Mouse (Mus musculus): Measurements from ENCODE around the gene Gm14443.
"Not testable (repeated sequence)": the region's sequence is repeated elsewhere in the genome, so short reads cannot be mapped to it uniquely, and the experiment has no call there.

The Gm14443 gene

DNA sequence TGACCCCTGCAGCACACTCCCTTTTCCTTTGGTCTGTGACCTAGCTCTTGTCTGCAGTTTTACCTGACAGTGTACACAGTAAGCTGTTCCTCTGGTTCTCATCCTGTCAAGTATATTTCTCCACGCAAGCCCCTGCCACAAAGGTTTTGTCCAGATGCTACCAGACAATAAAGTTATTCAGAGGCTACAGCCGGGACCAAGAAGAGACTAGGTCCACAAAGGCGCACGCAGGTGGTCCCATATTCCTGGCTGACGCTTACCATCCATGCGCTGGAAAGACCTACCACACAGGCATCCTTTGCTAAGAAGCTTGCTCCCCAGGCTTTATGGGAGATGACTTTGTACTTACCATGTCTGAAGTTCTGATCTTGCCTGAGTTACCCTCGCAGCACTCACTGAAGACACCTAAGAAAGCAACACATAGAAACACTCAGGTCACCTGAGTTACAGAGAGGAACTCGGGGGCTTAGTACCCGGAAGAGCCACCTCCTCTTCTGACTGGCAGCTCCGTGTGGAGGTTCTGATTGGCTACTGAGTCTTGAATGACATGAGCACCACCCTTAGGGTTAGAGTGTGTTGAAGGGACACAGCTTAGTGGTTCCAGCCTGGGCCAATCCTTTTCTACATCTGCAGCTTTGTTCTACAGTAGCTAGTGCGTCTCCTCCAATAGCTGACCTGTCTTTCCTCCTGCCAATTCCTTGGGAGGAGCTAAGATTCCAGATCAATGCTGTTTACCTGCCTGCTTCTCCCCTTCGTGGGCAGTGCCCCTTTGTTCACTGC, at the start of gene Gm14443:
Gene Gm14443, minus strand, starts transcription at position 471 of the 780 bp plus-strand sequence.
- DNase-seq (ENCODE audit: low read depth) = not testable (repeated sequence)

DNA sequence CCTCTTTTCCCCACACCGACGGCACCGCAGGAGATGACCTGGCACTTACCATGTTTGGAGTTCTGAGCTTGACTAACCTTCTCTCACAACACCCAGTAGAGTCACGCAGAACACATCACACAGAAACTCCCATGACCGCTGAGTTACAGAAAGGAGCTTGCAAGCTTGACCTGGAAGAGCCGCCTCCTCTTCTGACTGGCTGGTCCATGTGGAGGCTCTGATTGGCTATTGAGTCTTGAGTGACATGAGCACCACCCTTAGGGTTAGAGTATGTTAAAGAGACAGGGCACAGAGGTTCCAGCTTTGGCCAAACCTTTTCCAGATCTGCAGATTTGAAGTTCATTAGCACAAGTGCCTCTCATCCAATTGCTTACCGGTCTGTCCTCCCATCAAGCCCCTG, 31.1 kb upstream of the Gm14443 start, which contains the start of gene Gm14391:
Gene Gm14391, minus strand, starts transcription at position 186 of the 400 bp plus-strand sequence.
- not testable (repeated sequence) for DNase-seq (ENCODE audit: low read depth)

DNA sequence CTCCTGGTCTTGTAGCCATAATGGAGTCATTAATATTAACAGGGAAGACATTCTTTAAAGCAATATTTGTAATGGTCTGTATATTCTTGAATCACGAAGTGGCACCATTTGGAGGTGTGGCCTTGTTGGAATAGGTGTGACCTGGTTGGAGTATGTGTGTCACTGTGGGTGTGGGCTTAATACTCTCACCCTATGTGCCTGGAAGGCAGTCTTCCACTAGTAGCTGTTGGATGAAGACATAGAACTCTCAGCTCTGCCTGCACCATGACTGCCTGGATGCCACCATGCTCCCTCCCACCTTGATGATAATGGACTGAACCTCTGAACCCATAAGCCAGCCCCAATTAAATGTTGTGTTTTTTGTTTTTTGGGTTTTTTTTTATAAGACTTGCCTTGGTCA, 3.3 kb upstream of the Gm14443 start:
- DNase-seq (ENCODE audit: low read depth) = not testable (repeated sequence)

GRCm38 (mm10) chr2:175176312-175176711, 641 bp upstream of the Gm14443 start:
- DNase-seq (ENCODE audit: low read depth) = no peak

- not testable (repeated sequence) for DNase-seq (ENCODE audit: low read depth)
These were observed 1.6 kb downstream of the Gm14443 start for GRCm38 (mm10) chr2:175174058-175174457.

- not testable (repeated sequence) for DNase-seq (ENCODE audit: low read depth)
These were observed 2.6 kb downstream of the Gm14443 start for GRCm38 (mm10) chr2:175172906-175173595.

- no peak for DNase-seq (ENCODE audit: low read depth)
These were observed 3.5 kb downstream of the Gm14443 start for GRCm38 (mm10) chr2:175172123-175172522.

- not testable (repeated sequence) for DNase-seq (ENCODE audit: low read depth)
These were observed 8.8 kb downstream of the Gm14443 start for GRCm38 (mm10) chr2:175166870-175167269.

GRCm38 (mm10) chr2:175165110-175165509, 10.6 kb downstream of the Gm14443 start:
- not testable (repeated sequence) for DNase-seq (ENCODE audit: low read depth)

DNA sequence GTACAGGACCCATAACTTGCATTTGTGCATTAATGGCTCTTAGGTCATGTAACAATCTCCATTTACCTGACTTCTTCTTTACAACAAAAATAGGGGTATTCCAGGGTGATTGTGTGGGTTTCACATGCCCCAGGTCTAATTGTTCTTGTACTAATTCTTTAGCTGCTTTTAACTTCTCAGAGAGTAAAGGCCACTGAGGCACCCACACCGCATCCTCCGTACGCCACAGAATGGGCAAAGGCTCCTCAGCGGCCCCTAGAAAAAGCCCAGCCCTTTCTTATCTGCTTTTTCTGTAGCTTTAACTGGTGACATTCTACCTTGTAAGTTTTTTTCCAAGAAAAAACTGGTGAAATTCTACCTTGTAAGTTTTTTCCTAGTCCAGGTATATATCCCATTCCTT, 14.2 kb downstream of the Gm14443 start:
- DNase-seq (ENCODE audit: low read depth) = not testable (repeated sequence)

DNA sequence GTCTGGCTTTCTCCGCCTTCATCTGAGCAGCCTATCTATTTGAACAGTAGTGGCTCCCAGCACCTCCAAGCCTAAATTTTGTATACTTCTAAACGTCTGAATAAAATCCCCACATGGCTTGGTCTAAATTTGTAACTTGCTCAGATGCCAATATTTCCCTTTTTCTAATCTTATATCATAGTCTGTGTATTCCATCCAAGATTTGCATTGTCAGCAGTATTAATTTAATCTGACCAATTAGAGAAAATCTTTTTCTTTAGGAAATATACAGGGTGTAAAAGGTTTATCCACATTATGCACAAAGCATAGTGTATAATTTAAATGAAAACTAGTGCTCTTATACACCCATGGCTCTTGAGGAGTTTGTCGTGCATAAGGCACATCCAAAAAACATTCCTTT, 17.0 kb downstream of the Gm14443 start:
- no peak for DNase-seq (ENCODE audit: low read depth)

- no peak for DNase-seq (ENCODE audit: low read depth)
These were observed 19.0 kb downstream of the Gm14443 start for GRCm38 (mm10) chr2:175156696-175157095.

- not testable (repeated sequence) for DNase-seq (ENCODE audit: low read depth)
These were observed 33.7 kb downstream of the Gm14443 start, which contains the start of gene Gm14399 for GRCm38 (mm10) chr2:175141993-175142295. Gm14399 (minus strand) TSS chr2:175142012.

GRCm38 (mm10) chr2:175141118-175141992, 34.3 kb downstream of the Gm14443 start:
- DNase-seq (ENCODE audit: low read depth) = not testable (repeated sequence)

DNA sequence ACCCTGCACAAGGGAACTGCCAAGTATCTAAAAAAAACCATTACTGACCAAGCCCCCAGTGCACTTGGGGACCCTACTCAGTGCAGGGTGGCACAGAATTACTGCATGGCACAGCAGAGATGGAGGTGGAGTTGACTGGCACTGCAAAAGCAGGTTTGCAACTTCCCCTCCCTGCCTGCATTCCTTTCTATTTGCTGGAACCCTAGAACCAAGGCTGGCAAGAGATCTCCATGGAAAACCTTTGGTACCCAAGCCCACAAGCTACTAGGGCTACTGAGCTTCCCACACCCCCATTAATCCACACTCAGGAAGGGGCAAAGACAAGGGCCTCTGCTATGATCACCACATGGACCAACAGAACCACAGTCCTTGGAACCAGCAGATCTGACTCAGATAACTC, 35.0 kb downstream of the Gm14443 start:
- DNase-seq (ENCODE audit: low read depth) = not testable (repeated sequence)

Data from c-Kit-positive CD71-negative TER-119-negative erythroid progenitor cells, embryonic 14.5 days (primary cell).